Mouse (Mus musculus) neural tube, embryonic 15.5 days (tissue): ENCODE measurements around the gene Gm14443. TPM values are rescaled to one million over a fixed set of nuclear protein-coding genes. Genes with fewer than 3 reads are reported as not detected.
"Not testable (repeated sequence)": the region's sequence is repeated elsewhere in the genome, so short reads cannot be mapped to it uniquely, and the experiment has no call there.

Experiments
- ATAC-seq: fragments of 200-750 bp; cut with Nextera tagmentation; 2 replicates; pipeline ENCODE4 v1.8.0; 2017; ENCODE audit warnings: mild to moderate bottlenecking, moderate TSS enrichment, moderate library complexity; ENCODE audit not compliant: low FRiP score
- H3K27ac ChIP-seq: fragments of 300-500 bp; sonication (generic); replicated peaks from 2 replicates; pipeline ENCODE4 v1.5.1; 2015; ENCODE audit warnings: mild to moderate bottlenecking, inconsistent platforms
- H3K27me3 ChIP-seq: fragments of 300-500 bp; sonication (generic); replicated peaks from 2 replicates; pipeline ENCODE4 v1.6.1; 2015; ENCODE audit warnings: inconsistent platforms
- H3K36me3 ChIP-seq: fragments of 300-500 bp; sonication (generic); 2 replicates; pipeline ENCODE4 v1.6.1; 2015; ENCODE audit warnings: inconsistent platforms
- H3K4me1 ChIP-seq: fragments of 300-500 bp; sonication (generic); 2 replicates; pipeline ENCODE4 v1.6.1; 2015; ENCODE audit warnings: inconsistent platforms
- H3K4me2 ChIP-seq: fragments of 300-500 bp; sonication (generic); 2 replicates; pipeline ENCODE4 v1.6.1; 2015; ENCODE audit warnings: inconsistent platforms, mild to moderate bottlenecking, moderate library complexity
- H3K4me3 ChIP-seq: fragments of 300-500 bp; sonication (generic); replicated peaks from 2 replicates; pipeline ENCODE4 v1.5.1; 2015; ENCODE audit warnings: mild to moderate bottlenecking, inconsistent platforms
- H3K9ac ChIP-seq: fragments of 300-500 bp; sonication (generic); replicated peaks from 2 replicates; pipeline ENCODE4 v1.6.1; 2015; ENCODE audit warnings: mild to moderate bottlenecking, inconsistent platforms
- H3K9me3 ChIP-seq: fragments of 300-500 bp; sonication (generic); replicated peaks from 2 replicates; pipeline ENCODE4 v1.6.1; 2016; ENCODE audit warnings: inconsistent platforms
- WGBS: fragments of 180-500 bp; shearing (Covaris S2); methylation state at CpG from one replicate; pipeline ENCODE4 v1.1.7; 2015; ENCODE audit warnings: mixed read lengths; 5-methylcytosine and 5-hydroxymethylcytosine counted together
- polyA plus RNA-seq: library from polyadenylated mRNA; unstranded; fragments of >200 nt; fragmentation: Nextera tagmentation; extraction: Ambion mirVana; gene quantifications from 2 replicates; pipeline ENCODE4 v1.2.1, GENCODE M21; 2015

Gm14443 gene
- polyA plus RNA-seq, 1 experiment from 2014 or later = 1.4 TPM

GRCm38 (mm10) chr2:175141993-175142295 lies 33.7 kb downstream of the Gm14443 start, which contains the start of gene Gm14399:
Gm14399 (minus strand) TSS chr2:175142012.
- not testable (repeated sequence) for H3K4me1 ChIP-seq, H3K27me3 ChIP-seq, H3K36me3 ChIP-seq, ATAC-seq, H3K9me3 ChIP-seq, H3K27ac ChIP-seq
- peak within 1 kb of the TSS; percentile 51 for H3K4me2 ChIP-seq
- H3K4me3 ChIP-seq = peak within 1 kb of the TSS; percentile 46
- peak within 1 kb of the TSS; percentile 32; the same call in 1 of the 2 replicates for H3K9ac ChIP-seq
- WGBS = 8% methylated on average over 1 of the region's 2 CpGs

DNA sequence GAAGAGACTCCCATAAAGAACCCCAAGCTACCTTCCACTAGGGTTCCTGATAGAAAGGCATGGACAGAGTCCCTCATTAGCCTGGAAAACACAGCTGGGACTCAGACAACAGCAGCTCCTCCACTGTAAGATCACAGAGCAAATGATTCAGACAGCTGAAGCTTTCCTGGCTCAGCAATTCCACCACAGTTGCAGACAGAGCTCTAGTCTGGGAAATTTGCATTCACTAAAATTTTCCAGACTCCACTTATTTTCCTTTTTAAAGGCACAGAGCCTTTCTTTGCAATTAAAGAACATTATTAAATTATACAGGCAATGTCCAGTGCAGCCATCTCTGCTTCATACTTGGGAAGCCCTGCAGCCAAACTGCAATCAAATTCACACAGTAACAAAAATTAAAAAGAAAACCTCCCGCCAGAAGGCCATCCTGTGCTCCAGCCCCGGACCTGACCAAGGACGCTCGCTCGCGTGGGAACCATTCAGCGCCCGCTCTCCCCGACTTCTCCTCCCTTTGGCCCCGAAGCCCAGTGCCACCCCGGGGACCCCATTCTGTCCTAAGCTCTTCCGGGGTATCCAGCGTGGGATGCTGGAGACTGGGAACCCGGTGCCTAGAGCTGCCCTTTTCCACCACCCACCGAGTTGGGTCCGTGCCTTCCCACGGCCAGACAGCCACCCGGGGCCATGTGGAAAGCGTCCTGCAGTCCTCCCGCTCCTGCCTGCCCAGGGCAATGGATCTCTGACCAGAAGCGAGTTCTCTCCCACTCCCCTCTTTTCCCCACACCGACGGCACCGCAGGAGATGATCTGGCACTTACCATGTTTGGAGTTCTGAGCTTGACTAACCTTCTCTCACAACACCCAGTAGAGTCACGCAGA lies 34.3 kb downstream of the Gm14443 start:
- 5% methylated on average over 25 of the region's 25 CpGs for WGBS
- H3K27ac ChIP-seq, H3K27me3 ChIP-seq, H3K9me3 ChIP-seq, H3K4me1 ChIP-seq, ATAC-seq, H3K36me3 ChIP-seq: not testable (repeated sequence)
- Histone ChIP-seq H3K4me3 (peak overlapping the region; percentile 46), H3K4me2 (peak overlapping the region; percentile 51), H3K9ac (peak overlapping the region; percentile 32; the same call in 1 of the 2 replicates)

GRCm38 (mm10) chr2:175140624-175141023 lies 35.0 kb downstream of the Gm14443 start:
- not testable (repeated sequence) for H3K36me3 ChIP-seq, ATAC-seq, H3K27ac ChIP-seq, H3K9ac ChIP-seq, H3K4me1 ChIP-seq, H3K4me3 ChIP-seq, H3K9me3 ChIP-seq, H3K27me3 ChIP-seq, H3K4me2 ChIP-seq

Other genes starting within 250 kb of the Gm14443 start
- gene Gm14444, start 165.6 kb downstream of the Gm14443 start, polyA plus RNA-seq = 0.23 TPM in 1 of 2 replicates, not detected in the other
- 0.37 and 0.45 TPM in 2 replicates for gene Gm14393, start 108.1 kb downstream of the Gm14443 start, polyA plus RNA-seq
- gene Gm14399, start 33.9 kb downstream of the Gm14443 start, polyA plus RNA-seq = 4.3 and 6.4 TPM in 2 replicates
- gene Gm14391, start 31.0 kb upstream of the Gm14443 start, polyA plus RNA-seq = 5.0 and 6.0 TPM in 2 replicates
- gene Gm14440, start 99.3 kb upstream of the Gm14443 start, polyA plus RNA-seq = 0.05 and 3.2 TPM in 2 replicates
- gene Gm4631, start 162.3 kb upstream of the Gm14443 start, polyA plus RNA-seq = 16.9 and 17.0 TPM in 2 replicates
- gene Zfp968, start 196.6 kb upstream of the Gm14443 start, polyA plus RNA-seq = 3.4 and 5.9 TPM in 2 replicates